Mouse (Mus musculus) testis, adult 2 months (tissue): ENCODE results near the gene Rtn4r.

Experiments
- CTCF ChIP-seq: fragments of 200-500 bp; IDR thresholded peaks from 2 replicates; pipeline ENCODE4 v1.5.1; 2012; ENCODE audit warnings: low read depth, mild to moderate bottlenecking, inconsistent platforms, low read length, moderate library complexity; ENCODE audit not compliant: control insufficient read depth, insufficient read depth, insufficient replicate concordance
- POLR2A ChIP-seq: fragments of 200-500 bp; IDR thresholded peaks from 2 replicates; pipeline ENCODE4 v1.6.1; 2012; ENCODE audit warnings: low read depth, mild to moderate bottlenecking, inconsistent platforms, low read length, moderate library complexity; ENCODE audit not compliant: control insufficient read depth

GRCm38 (mm10) chr16:18145341-18145867 is 18.0 kb downstream of the Rtn4r start:
- TF ChIP-seq CTCF (no peak), POLR2A (no peak)
